Mouse (Mus musculus) MEL (cell line): Measurements from ENCODE around the gene Zfp941.

Source experiments
- CTCF ChIP-seq, 3 experiments: IDR thresholded peaks in 2 of 3; conservative IDR thresholded peaks in 1 of 3; 2 replicates each; pipeline ENCODE4 v1.5.1; 2011 to 2012; ENCODE audit warnings: low read length in 3 of 3, low read depth in 2 of 3, mild to moderate bottlenecking in 2 of 3, improper control_type of control experiment in 1 of 3, inconsistent platforms in 1 of 3, mixed read lengths in 1 of 3, moderate library complexity in 1 of 3; ENCODE audit not compliant: control insufficient read depth in 1 of 3, insufficient read depth in 1 of 3, poor library complexity in 1 of 3, severe bottlenecking in 1 of 3
- MAFK ChIP-seq: IDR thresholded peaks from 2 replicates; pipeline ENCODE4 v1.6.1; 2011; ENCODE audit warnings: low read depth, mild to moderate bottlenecking, low read length, improper control_type of control experiment, borderline replicate concordance

GRCm38 (mm10) chr7:140788053-140788435 is 33.9 kb downstream of the Zfp941 start:
- TF ChIP-seq CTCF (IDR thresholded peaks at IDR 0.05 in 2 of 3, conservative IDR thresholded peaks at IDR 0.05 in 1 of 3; ENCODE audit: control insufficient read depth in 1 of 3, insufficient read depth in 1 of 3, low read depth in 2 of 3, low read length in 3 of 3, poor library complexity in 1 of 3, severe bottlenecking in 1 of 3) (no peak), MAFK (no peak)
